Mouse (Mus musculus) embryonic facial prominence, embryonic 10.5 days (tissue): ENCODE measurements around the gene Dolpp1. TPM values are rescaled to one million over a fixed set of nuclear protein-coding genes. Genes with fewer than 3 reads are reported as not detected.
A peak's percentile ranks its signal among the peaks of the same experiment; 100 is the strongest.

Experiments
- DNase-seq: peaks from one replicate; pipeline ENCODE4 v3.0.0-alpha.2; 2017; ENCODE audit warnings: low spot score
- H3K27ac ChIP-seq: fragments of 300-500 bp; sonication (generic); replicated peaks from 2 replicates; pipeline ENCODE4 v1.5.1; 2016; ENCODE audit warnings: mild to moderate bottlenecking
- H3K27me3 ChIP-seq: fragments of 300-500 bp; sonication (generic); replicated peaks from 2 replicates; pipeline ENCODE4 v1.6.1; 2016; ENCODE audit warnings: low read depth, mild to moderate bottlenecking; ENCODE audit not compliant: poor library complexity, severe bottlenecking
- H3K36me3 ChIP-seq: fragments of 300-500 bp; sonication (generic); replicated peaks from 2 replicates; pipeline ENCODE4 v1.6.1; 2016; ENCODE audit warnings: mild to moderate bottlenecking, moderate library complexity
- H3K4me1 ChIP-seq: fragments of 300-500 bp; sonication (generic); 2 replicates; pipeline ENCODE4 v1.6.1; 2016
- H3K4me3 ChIP-seq: fragments of 300-500 bp; sonication (generic); 2 replicates; pipeline ENCODE4 v1.5.1; 2016; ENCODE audit warnings: mild to moderate bottlenecking, moderate library complexity
- H3K9me3 ChIP-seq: fragments of 300-500 bp; sonication (generic); 2 replicates; pipeline ENCODE4 v1.6.1; 2016; ENCODE audit warnings: mild to moderate bottlenecking
- WGBS: fragments of 180-500 bp; shearing (Covaris S2); methylation state at CpG from one replicate; pipeline ENCODE4 v1.1.7; 2016; 5-methylcytosine and 5-hydroxymethylcytosine counted together
- polyA plus RNA-seq: library from polyadenylated mRNA; unstranded; fragments of >200 nt; fragmentation: Nextera tagmentation; extraction: Ambion mirVana; gene quantifications from 2 replicates; pipeline ENCODE4 v1.2.1, GENCODE M21; 2016

Gene Dolpp1
- 46.2 and 47.9 TPM in 2 replicates for polyA plus RNA-seq

- H3K4me3 ChIP-seq = peak within 1 kb of the TSS; percentile 90
Measured at GRCm38 (mm10) chr2:30392114-30392576, at the start of gene Dolpp1. TSS of gene Dolpp1 (plus strand) at chr2:30392254.

GRCm38 (mm10) chr2:30342544-30342943 is 49.5 kb upstream of the Dolpp1 start:
- Histone ChIP-seq H3K4me1 (no peaks in the 10 kb centered on the region), H3K27me3 (no peaks in the 10 kb centered on the region), H3K36me3 (peaks cover 100% of the 10 kb centered on the region), H3K9me3 (no peaks in the 10 kb centered on the region), H3K4me3 (no peak overlapping the region), H3K27ac (no peak overlapping the region)
- 94% methylated on average over 7 of the region's 7 CpGs for WGBS
- no peak for DNase-seq

More at GRCm38 (mm10) chr2:30392114-30392576, at the start of gene Dolpp1:
- H3K27me3 ChIP-seq = no peaks in the 10 kb centered on the region
- peak; percentile 99 for DNase-seq
- under 1% methylated on average over 40 of the region's 40 CpGs for WGBS
- H3K36me3 ChIP-seq = peaks cover 30% of the 10 kb centered on the region
- H3K4me1 ChIP-seq = peaks cover 37% of the 10 kb centered on the region
- no peaks in the 10 kb centered on the region for H3K9me3 ChIP-seq
- H3K27ac ChIP-seq = peak within 1 kb of the TSS; percentile 89

DNA sequence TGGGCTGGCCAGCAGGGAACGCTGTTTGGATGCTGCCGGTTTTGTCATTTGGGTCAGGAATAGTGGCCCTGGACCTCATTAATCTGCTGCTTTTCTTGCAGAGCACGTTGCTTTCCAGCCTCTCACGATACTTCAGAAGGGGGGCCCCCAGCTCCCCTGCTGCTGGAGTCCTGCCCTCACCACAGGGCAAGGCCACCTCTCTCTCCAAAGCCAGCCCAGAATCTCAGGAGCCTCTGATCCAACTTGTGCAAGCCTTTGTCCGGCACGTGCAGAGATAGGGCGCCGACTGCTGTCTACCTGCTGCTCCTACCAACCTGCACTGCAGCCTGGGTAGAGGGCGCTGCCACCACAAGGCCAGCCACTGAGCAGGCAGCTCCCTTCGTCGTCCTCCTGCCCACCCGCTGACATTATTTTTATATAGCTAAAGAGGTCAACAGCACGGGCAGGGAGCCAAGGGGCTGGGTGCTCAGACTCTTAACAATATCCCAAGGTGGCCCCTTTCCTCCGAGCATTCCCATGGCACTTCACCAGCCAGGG is 48.4 kb upstream of the Dolpp1 start:
- Histone ChIP-seq H3K9me3 (no peaks in the 10 kb centered on the region), H3K4me3 (no peak overlapping the region), H3K27me3 (no peaks in the 10 kb centered on the region), H3K27ac (no peak overlapping the region), H3K36me3 (peaks cover 100% of the 10 kb centered on the region), H3K4me1 (peaks cover 3% of the 10 kb centered on the region; the same call in 1 of the 2 replicates)
- 84% methylated on average over 14 of the region's 14 CpGs for WGBS
- DNase-seq = no peak

- H3K27ac ChIP-seq = no peak overlapping the region
- H3K27me3 ChIP-seq = no peaks in the 10 kb centered on the region
- H3K9me3 ChIP-seq = no peaks in the 10 kb centered on the region
- H3K4me3 ChIP-seq = no peak overlapping the region
- peaks cover 100% of the 10 kb centered on the region for H3K36me3 ChIP-seq
- 91% methylated on average over 7 of the region's 7 CpGs for WGBS
- DNase-seq = no peak
- peaks cover 3% of the 10 kb centered on the region; the same call in 1 of the 2 replicates for H3K4me1 ChIP-seq
Measured at GRCm38 (mm10) chr2:30345971-30346676, 45.9 kb upstream of the Dolpp1 start.

GRCm38 (mm10) chr2:30349196-30349595 is 42.9 kb upstream of the Dolpp1 start:
- no peaks in the 10 kb centered on the region for H3K9me3 ChIP-seq
- 91% methylated on average over 6 of the region's 6 CpGs for WGBS
- H3K4me3 ChIP-seq = no peak overlapping the region
- H3K4me1 ChIP-seq = peaks cover 3% of the 10 kb centered on the region; the same call in 1 of the 2 replicates
- peaks cover 94% of the 10 kb centered on the region for H3K36me3 ChIP-seq
- no peak overlapping the region for H3K27ac ChIP-seq
- no peaks in the 10 kb centered on the region for H3K27me3 ChIP-seq
- DNase-seq = no peak

- 79% methylated on average over 2 of the region's 2 CpGs for WGBS
- Histone ChIP-seq H3K9me3 (no peaks in the 10 kb centered on the region), H3K27ac (no peak overlapping the region; the same call in 1 of the 2 replicates), H3K4me1 (peaks cover 16% of the 10 kb centered on the region), H3K4me3 (no peak overlapping the region), H3K36me3 (peaks cover 92% of the 10 kb centered on the region), H3K27me3 (no peaks in the 10 kb centered on the region)
- DNase-seq = no peak
Measured at GRCm38 (mm10) chr2:30351149-30351548, 40.9 kb upstream of the Dolpp1 start.

DNA sequence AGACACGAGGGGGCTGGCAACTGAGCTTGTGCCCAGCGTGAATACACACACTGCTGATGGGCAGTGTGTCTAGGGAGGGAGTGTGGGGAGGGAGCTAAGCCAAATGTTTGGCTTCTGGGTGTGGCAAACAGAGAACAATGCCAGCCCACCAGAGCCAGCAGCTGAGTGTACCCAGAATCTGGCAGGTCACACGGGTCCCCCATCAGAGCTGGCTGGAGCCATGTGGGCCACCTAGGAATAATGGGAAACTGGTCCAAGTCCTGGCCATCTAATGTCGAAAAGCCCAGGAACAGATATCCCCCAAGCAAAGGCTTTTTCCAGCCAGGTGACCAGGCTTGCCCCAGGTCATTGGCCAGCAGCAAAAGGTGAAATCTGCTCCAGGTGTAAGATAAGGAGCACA is 36.2 kb upstream of the Dolpp1 start:
- Histone ChIP-seq H3K4me1 (peaks cover 51% of the 10 kb centered on the region), H3K4me3 (no peak overlapping the region), H3K27ac (0 out of 2 replicates have a peak overlapping the region, but pooled peaks have one; percentile 1), H3K36me3 (peaks cover 49% of the 10 kb centered on the region), H3K27me3 (no peaks in the 10 kb centered on the region), H3K9me3 (no peaks in the 10 kb centered on the region)
- WGBS = 66% methylated on average over 4 of the region's 4 CpGs
- no peak for DNase-seq

- H3K36me3 ChIP-seq = peaks cover 45% of the 10 kb centered on the region
- peaks cover 51% of the 10 kb centered on the region for H3K4me1 ChIP-seq
- DNase-seq = no peak
- H3K27me3 ChIP-seq = no peaks in the 10 kb centered on the region
- WGBS = 57% methylated on average over 4 of the region's 4 CpGs
- peak overlapping the region; percentile 21; the same call in 1 of the 2 replicates for H3K27ac ChIP-seq
- H3K9me3 ChIP-seq = no peaks in the 10 kb centered on the region
- H3K4me3 ChIP-seq = 0 out of 2 replicates have a peak overlapping the region, but pooled peaks have one; percentile 14
Measured at GRCm38 (mm10) chr2:30356266-30356665, 35.8 kb upstream of the Dolpp1 start.

- Histone ChIP-seq H3K4me1 (peaks cover 51% of the 10 kb centered on the region), H3K27ac (0 out of 2 replicates have a peak overlapping the region, but pooled peaks have one; percentile 21), H3K4me3 (no peak overlapping the region), H3K27me3 (no peaks in the 10 kb centered on the region), H3K36me3 (peaks cover 44% of the 10 kb centered on the region), H3K9me3 (no peaks in the 10 kb centered on the region)
- no peak for DNase-seq
- WGBS = 73% methylated on average over 9 of the region's 9 CpGs
Measured at GRCm38 (mm10) chr2:30356906-30357305, 35.1 kb upstream of the Dolpp1 start.

DNA sequence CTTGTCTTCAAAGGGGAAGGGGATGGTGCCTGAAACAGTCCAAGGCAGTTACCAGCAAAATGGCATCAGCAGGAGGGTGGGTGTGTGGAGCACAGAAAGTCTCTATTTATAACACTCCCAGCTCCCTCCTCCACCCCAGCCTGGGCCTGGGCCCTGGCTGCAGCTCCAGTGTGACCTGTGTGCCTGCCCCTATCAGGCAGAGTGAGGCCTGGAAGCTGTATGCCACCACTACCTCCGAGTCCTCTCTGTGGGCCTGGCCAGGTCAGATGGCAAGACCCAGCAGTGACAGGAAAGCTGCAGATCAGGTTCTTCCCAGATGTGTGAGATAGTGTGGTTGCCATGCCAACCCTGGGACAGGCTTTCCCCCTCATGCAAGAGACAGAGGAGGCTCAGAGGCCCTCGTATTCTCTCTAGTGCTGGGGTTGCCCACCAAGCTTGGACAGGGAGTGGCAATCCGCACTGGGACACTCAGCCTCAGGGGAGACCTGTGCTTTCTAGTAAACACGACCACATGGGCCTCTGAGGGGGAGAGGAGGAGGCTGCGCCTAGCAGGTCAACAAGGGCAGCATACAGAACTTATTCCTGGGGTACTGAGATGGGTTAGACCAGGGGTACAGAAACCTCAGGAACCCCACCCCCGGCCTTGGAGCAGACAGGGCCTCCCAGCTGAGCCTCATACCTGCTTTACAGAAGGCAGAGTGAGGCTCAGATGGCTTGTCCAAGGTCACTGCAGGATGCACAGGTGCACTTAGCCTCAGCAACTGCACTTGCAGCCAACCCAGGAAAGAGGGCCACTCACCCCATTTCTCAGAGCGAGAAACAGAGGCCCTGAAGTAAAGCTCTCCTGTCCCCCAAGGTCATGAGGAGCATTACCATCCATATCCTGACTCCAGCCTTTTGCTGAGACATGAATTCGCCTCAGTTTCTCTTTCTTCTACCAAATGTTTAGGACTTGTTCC is 34.2 kb upstream of the Dolpp1 start:
- peaks cover 51% of the 10 kb centered on the region for H3K4me1 ChIP-seq
- H3K36me3 ChIP-seq = peaks cover 35% of the 10 kb centered on the region
- no peaks in the 10 kb centered on the region for H3K27me3 ChIP-seq
- peak; percentile 57 for DNase-seq
- no peaks in the 10 kb centered on the region for H3K9me3 ChIP-seq
- peak overlapping the region; percentile 66 for H3K4me3 ChIP-seq
- peak overlapping the region; percentile 84 for H3K27ac ChIP-seq
- 49% methylated on average over 8 of the region's 8 CpGs for WGBS

DNA sequence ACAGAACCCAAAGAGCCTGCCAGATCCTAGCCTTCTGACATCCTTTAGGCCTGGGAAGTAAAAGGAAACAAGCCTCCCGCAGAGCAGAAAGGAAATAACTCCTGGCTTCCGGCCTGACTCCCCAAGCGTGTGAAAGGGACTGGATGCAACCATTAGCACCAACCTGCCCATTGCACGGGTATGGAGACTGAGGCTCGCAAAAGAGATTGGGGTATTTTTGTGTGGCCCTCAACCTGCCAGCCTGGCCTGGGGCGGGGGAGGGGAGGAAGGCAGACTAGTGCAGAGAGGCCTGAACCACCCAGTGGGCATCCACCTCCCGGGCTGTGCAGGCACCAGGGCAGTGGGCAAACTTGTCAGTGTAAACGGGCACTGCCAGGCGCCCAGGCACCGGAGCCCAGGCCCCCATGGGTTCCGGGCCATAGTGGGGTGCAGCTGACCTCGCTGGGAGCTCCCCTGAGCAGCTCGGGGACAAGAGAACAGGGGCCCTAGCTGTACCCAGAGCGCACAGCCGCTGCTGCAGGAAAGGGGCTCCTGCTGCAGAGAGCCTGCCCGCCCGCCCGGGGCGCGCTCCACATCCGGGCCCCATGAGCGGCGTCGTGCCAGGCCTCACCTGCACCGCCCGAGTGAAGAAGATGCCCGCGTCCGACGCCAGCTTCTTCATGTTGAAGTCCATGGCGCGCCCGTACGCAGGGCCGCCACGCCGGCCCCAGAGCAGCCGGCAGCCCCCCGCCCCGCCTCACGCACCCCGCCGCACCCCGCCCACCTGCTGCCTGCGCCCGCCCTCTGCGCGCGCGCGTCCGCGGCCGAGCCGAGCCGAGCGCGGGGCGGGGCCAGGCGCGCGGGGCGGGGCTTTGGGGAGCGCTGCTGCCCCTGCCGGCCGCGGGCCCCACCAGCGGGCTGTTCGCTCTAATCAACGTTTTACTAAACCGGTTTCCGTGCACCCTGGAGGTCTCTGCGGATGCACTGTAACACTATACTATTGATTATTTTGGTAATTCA is 33.2 kb upstream of the Dolpp1 start, which contains the start of gene Sh3glb2:
TSS of gene Sh3glb2 (minus strand) at position 805 of the 999 bp plus-strand sequence.
- Histone ChIP-seq H3K4me1 (peaks cover 51% of the 10 kb centered on the region), H3K27ac (peak within 1 kb of the TSS; percentile 84), H3K9me3 (no peaks in the 10 kb centered on the region), H3K36me3 (peaks cover 25% of the 10 kb centered on the region), H3K27me3 (no peaks in the 10 kb centered on the region), H3K4me3 (peak within 1 kb of the TSS; percentile 66)
- peak; percentile 93 for DNase-seq
- 3% methylated on average over 73 of the region's 73 CpGs for WGBS
